Mouse (Mus musculus): ENCODE measurements at regions not wholly inside any gene's neighbourhood (a gene's known extent, or its start where the extent isn't known, plus 50 kb on each side); places are given as distances from the start of the nearest gene placed in this dataset.

DNA sequence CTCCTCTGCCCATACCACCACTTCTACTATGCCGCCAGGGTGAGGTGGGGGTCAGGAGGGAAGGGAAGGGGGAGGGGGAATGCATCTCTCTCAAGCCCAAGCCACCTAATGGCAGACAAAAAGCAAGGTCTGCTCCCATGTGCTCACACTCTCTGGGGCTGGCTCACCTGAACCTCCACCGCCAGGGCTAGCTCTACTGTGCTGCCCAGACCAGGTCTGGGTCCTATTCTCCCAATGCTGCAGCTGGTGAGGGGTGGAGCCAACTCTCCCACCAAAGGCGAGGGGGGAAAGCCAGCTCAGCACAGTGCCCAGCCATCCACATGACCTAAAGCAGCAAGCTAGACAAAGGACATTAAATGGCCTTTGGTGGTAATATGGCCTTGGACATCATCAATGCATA is 158.6 kb downstream of the Chic2 start:
- no peak for DNase-seq (ENCODE audit: low read depth)

DNA sequence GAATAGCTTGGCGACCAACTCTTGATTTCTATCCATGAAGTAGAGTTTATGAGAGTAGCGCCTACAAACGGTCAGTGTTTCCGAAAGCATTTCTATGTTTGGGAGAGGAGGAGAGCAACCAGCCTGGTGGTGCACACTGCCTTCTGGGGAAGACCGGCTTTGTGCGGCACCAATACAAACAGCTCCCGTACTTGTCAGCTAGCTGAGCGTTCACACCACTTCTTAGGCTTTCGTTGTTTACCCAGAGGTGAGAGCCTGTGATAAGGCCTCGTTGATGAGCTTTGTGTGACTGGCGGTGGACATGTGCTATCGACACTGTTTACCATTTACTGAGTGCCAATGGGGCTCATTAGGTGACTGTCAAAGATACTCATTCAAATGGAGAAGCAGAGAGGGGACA is 162.0 kb downstream of the Chic2 start:
- DNase-seq (ENCODE audit: low read depth) = no peak

DNA sequence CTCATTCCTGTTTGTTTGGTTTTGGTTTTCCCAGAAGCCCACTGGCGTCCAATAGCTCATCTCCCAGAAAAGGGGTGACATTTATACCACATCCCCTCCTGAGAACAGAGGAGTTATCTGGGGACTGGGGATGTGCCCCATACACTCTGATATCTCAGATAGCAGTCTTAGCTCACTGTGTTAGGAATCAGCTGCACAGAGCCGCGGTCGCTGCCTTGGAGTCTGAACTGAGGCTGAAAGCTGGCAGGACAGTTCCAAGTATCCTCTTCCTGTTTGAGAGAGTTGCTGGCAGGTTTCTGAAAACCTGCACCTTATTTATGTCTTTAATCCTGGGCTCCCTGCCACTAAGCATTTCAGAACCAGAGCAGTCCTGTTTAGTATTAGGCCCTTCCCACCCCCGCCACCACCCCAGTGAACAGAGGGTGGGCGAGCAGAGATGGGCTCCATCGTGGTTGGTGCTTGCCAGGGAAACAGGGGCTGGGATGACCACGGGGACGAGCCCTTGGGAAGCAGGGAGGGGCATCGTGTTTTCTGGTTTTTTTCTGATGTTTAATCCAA is 163.8 kb downstream of the Chic2 start:
- no peak for DNase-seq (ENCODE audit: low read depth)

DNA sequence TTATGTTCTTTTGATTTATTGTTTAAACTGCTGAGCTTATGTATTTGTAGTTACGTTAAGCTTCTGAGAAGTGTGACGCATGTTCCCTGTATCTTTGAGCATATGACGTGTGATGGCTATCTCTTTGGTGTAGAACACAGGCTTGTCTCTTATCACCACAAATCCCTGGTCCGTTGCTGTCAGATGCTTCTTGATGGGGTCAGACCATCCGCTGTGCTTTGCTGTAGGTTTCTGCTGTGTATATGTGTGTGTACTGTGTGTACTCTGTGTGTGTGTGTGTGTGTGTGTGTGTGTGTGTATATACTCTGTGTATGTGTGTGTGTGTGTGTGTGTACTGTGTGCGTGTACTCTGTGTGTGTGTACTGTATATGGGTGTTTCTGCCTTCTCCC is 164.5 kb downstream of the Chic2 start:
- DNase-seq (ENCODE audit: low read depth) = no peak

DNA sequence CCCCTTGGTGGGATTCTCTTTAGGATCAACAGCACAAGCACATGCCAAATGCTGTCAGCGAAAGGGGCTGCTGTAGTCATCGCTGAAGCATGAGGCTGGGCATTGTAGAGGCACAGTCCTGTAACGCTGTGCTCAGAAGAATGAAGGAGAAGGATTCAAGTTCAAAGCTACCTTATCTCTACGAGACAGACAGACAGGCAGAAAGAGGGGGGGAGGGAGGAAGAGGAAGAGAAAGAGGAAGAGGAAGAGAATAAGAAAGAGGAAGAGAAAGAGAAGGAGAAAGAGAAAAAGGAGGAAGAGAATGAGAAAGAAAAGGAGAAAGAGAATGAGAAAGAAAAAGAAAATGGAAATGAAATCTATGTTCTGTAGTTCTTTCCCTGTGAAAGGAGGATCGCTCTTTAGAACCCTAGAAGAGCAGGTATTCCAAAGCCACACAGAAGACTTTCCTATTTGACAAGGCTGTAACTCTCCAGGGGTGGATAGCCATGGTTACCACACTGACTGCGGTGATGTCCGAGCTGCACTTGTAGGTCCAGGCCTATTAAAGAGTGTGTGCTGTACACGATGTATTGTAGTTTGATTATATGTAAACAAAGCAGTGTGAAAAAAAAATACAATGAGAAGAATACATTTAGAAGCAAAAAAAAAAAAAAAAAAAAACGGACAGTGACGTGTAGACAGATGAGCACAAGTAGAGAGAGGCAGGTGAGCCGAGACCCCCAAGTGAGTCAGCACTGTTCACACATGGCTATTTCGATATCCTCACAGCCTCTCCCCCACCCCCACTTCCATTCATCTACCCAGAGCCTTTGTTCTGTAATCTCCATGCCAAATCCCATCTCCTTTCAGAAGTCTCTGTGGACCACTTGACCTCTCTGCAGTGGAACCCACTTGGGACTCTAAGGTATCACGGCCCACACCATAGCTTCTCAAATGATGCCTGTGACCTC is 165.2 kb downstream of the Chic2 start:
- DNase-seq (ENCODE audit: low read depth) = no peak

DNA sequence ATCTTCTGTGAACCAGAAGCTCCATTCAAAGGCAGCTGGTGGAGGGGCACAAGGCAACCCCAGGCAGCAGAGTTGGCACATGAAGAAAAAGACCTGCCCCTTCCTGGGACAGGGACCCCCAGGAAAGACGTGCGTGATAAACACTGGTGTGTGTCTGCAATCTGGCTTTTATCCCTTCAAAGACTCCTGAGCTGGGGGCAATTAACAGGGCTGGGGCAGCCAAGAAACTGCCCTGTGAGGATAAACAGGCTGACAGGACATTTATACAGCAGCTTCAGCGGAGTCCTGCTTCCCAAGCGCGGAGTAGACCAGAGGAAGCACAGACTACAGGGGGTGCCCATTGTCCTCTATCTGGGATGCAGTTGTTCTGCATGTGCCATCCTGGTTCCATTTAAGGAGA is 167.0 kb downstream of the Chic2 start:
- DNase-seq (ENCODE audit: low read depth) = no peak

DNA sequence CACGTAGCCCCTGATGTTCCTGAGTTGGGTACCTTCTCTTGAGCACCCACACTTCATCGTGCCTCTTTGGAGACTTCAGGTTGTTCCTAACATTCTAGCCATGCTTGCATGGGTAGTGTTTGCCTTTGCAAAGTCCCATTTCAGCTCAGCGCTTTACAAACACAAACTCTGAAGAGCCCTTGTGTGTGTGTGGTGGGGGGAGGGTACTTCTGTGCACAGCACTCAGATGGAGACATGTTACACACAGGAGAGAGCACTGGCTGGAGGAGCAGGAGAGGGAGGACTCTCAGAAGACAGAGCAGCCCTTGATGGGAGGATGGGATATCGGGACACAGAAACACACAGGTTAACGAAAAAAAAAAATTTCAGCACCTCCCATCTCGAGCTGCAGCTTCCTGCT is 167.4 kb downstream of the Chic2 start:
- no peak for DNase-seq (ENCODE audit: low read depth)

DNA sequence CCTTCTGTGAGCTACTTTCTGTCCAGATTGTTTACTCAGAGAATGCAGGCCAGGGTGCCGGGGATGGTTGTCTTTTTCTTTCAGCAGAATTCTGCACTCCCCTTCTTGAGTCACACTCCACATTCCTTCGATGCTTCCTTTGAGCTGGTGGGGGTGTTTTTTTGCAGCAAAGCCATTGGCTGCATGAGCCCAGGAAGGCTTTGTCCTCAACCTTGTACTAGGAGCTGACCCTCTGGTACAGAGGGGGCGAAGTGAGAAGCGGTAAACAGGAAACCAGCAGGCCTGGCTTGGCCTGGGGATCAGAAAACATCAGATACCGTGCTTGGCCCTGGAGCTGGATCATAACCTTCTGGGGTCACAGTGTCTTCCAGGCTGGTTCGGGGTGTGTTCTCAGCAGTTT is 169.9 kb downstream of the Chic2 start:
- DNase-seq (ENCODE audit: low read depth) = no peak

DNA sequence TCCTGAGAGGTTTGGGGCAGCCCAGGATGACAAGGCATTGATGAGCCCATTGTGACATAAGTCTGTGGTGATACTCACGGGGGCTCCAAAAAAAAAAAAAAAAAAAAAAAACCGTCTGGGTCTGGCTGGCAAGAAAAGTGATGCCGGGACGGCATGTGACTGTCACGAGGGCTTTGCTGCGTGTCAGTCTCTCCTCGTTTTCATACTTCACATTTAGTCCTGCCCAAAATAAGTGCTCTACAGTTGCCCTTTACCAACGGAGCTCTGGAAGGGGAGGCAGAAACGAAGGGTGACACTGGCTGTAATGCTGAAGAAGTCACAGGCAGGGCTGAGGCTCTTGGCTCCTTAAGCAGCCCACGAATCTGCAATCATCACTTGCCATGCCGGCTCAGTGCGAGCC is 167.9 kb upstream of the Lnx1 start:
- no peak for DNase-seq (ENCODE audit: low read depth)

DNA sequence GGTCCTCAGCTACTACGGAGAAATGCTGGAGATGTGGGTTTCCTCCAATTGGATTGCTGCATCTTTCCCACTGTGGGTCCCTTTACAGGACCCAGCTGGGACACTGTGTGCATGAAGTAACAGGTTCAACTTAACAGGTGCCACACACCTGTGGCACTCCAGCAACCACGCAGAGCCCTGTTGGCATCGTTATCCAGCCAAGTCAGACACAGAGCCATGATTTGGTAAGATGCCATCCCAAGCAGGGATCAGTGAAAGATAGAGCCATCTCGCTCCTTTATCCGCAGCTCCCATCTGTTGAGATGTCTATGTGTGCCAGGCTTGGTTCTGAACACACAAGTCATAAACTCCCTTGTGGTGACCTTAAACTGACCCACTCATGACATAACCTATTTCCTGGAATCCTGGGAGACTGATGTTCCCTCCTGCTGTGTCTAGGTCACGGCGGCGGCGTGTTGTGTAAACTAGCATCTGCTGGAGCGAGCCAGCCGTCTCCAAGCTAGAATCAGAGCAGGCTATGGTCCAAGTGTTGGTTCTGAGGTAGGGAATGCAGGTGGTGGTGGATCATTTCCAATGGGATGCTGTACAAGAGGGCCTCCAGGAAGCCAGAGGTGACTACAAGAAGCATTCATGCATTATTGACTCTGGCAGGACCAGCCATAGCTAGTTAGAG is 164.5 kb upstream of the Lnx1 start:
- no peak for DNase-seq (ENCODE audit: low read depth)

DNA sequence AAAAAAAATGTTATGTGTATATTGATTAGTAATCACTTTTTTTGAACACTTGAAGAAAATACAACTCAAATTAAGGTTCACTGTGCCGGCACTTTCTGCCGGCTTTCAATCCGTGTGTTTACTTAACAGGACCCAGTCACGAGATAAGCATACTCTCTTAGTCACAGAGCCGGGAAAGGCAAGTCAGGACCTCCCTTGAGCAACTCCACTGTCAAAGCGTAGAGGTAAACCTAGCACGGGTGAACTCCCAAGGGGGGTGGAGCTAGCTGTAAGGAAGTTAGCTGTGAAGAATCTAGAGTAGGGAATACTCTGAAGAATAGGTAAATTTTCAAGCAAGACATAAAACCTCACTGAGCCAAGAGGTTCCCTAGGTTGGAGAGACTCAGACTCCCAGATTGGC is 164.0 kb upstream of the Lnx1 start:
- DNase-seq (ENCODE audit: low read depth) = no peak

DNA sequence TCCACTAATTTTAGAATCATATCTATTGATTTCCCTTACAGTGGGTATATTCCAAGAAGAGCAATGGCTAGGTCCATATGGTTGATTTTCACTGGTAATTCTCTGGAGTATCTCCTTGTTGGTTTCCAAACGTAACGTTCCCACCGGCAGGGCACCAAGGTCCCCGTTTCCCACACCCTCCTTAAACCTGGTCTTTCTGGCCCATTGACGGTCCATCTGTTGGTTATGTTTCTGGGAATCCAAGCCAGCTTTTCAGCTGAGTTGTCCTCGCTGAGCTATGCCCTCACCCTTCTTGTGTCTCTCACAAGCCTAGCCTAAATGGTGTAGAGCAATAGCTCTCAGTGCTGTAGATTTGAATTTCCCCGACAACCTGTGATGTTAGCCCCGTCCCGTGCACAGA is 162.7 kb upstream of the Lnx1 start:
- DNase-seq (ENCODE audit: low read depth) = no peak

DNA sequence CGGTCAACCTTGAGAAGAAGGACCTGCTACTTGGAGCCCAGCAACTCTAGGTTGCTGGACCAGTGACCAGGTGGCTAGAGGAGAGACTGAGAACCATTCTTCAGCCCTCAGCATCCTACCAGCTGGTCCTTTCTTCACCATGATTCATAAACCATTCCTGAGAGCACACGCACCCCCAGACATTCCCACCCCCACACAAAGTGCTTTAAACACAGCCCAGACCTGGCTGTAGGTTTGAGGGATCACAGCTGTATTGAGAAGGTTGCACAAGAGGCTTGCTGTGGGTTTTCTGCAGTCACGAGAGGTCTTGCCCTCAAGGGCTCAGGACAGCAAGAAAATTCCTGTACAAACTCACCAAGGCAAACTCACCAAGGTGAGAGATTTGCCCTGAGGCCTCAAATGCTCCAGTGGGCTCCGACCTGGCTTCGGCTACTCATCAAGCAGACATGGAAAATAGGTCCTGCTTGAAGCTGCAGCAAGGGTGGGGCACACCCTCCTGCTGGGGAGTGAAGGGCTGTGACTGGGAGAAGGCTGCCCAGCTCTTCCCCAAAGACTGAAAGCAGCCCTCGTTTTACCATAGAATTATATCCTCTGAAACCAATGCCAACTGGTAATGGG is 161.9 kb upstream of the Lnx1 start:
- no peak for DNase-seq (ENCODE audit: low read depth)

DNA sequence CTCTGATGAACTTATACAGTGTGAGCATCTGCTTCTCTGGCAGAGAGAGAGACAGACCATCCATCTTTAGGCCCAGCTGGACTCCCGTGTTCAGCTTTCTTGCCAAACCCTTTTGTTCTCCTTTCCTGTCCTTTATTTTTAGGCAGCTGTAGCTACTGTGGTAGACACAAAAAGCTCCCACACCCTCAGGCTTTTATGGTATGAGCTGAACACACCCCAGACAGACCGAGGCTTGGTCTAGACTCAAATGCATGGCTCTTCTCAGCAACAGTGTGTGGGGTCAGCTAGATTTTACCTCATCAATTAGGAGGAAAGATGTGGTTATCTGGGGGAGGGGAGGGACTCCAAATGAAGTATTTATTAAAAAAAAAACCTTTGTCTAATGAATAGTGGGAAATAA is 158.6 kb upstream of the Lnx1 start:
- DNase-seq (ENCODE audit: low read depth) = no peak

DNA sequence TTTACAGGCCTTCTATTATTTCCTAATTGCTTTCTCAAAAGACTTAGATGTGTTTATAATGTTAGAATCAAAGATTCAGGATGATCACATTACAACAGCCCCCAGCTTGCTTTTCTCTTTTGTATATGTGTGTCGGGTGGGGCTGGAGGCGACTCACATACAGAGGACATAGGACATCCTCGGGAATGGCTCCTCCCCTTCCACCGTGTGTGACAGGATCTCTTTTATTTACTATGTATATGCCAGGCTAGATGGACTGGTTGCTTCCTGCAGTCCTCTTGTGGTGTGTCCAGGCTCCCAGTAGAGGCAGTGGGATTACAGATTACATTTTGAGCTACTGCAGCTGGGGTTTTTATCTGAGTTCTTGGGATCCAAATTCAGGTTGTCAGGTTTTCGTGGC is 155.1 kb upstream of the Lnx1 start:
- no peak for DNase-seq (ENCODE audit: low read depth)

DNA sequence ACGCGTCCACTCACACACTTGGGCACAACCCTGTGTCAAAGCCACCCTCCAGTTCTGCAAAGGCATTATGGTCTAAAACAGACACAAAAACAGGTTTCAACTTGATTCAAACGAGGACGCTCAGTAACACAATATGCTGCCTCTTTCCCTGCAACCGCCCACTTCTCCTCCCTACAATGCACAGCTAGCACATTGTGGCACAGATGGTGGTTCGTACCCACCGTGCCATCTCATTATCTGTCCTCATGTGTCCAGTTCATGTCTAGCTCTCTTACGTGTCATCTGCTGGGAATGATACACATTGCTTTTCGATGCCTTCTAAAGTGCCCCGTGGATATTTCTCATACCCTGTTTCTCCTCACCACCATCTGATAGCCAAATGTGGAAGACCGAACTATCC is 154.4 kb upstream of the Lnx1 start:
- DNase-seq (ENCODE audit: low read depth) = no peak

DNA sequence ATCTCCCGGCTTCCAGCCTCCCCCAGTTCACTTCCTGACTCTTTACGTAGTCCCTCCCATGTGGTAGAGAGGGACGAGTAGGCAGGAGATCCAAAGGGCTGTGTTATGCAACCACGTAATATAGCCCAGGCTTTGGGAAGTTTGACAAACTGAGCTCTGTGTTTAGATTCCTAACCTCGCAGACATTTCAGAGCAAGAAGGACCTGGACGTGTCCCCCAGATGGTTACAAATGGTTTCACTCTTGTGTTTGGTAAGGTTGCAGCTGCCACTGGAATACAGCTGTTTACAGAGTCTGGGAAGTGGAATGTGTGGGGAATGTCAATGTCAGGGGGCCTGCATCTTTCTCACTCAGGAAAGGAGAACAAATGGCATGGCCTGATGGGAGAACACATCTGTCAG is 145.1 kb upstream of the Lnx1 start:
- DNase-seq (ENCODE audit: low read depth) = no peak

DNA sequence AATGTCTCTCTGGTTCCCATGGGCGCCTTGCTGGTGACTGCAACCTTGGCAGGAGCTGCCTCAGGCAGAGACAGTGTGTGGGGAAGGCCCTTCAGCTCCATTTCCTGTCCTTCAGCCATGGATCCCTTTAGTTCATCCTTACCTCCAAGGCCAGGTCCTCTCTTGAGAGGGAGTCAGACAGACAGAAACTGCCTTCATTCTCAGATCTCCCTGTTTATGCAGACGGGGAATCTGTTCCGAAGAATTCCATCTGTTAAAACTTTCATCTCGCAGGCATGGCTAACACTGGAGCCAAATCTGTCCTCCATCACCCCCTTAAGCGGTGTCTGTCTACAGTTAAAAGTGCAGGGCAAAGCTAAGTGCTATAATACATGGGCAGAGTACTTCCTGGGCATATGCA is 144.0 kb upstream of the Lnx1 start:
- no peak for DNase-seq (ENCODE audit: low read depth)

DNA sequence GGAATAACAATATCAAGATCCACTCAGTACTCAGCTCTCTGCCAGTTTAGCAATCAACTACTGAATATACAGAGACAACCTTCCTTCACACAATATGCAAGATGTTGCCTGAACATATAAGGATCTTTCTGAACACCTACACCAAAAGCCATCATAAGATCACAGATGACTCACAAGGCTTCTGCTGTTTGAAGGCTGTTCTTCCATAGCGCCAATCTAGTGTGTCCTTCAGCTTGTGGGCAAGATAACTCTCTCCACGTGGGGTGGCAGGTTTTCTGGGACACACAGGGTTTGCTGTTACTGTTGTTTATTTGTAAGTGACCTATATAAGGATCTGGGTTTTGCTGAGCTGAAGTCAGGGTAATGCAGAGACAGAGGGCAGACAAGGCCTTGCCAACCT is 131.7 kb upstream of the Lnx1 start:
- no peak for DNase-seq (ENCODE audit: low read depth)

DNA sequence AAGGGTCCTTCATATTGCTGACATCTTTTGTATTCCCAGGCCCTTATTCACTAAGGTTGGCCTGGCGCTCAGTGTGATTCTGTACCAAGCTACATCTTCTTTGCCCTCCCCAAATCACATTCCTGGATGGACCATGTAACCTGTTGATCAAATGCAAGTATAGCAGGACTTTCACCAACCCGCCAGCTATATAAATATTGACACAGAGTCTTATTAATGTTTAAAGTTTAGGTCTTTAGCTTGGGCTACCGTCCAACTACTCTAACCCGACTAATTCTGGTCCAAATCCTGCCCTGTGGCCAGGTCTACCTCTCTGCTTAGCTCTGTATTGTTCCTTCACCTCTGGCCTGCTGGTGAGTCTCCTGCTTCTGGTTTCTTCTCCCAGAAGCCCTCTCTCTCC is 131.2 kb upstream of the Lnx1 start:
- no peak for DNase-seq (ENCODE audit: low read depth)

DNA sequence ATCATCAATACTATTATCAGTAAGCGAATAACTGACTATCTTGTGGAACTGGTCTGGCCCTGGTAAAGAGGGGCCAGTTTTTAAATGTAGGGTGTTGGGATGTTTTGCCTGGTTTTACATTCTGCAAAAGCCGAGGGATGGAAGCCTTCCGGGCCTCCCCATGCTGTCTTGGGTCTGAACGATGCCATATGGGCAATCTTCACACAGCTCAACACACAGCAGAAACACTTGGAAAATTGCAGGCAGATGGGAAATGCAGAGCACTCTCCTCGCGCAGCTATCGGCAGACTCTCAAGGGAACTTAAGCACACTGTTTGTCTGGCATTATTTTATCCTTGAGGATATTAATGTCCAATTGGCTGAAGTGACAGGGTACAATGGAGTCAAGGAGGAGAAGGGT is 129.3 kb upstream of the Lnx1 start:
- DNase-seq (ENCODE audit: low read depth) = no peak

DNA sequence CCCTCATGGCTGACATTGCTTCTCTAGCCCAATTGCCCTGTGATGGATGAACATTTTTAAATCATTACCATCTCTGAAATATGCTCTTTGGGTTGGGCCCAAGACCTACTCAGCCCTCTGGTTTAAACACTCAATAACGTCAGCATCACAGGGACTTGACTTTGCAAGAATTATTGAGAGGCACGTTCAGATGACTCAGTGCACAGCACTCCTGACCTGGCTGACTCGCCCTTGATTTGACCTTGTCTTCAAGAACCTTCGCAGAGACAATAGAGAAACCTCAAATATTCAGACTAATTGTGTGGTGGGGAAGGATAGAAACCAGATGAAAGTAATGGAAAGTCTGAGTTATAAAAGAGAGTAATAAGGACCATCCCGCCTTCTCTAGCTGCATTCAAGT is 127.9 kb upstream of the Lnx1 start:
- DNase-seq (ENCODE audit: low read depth) = no peak

DNA sequence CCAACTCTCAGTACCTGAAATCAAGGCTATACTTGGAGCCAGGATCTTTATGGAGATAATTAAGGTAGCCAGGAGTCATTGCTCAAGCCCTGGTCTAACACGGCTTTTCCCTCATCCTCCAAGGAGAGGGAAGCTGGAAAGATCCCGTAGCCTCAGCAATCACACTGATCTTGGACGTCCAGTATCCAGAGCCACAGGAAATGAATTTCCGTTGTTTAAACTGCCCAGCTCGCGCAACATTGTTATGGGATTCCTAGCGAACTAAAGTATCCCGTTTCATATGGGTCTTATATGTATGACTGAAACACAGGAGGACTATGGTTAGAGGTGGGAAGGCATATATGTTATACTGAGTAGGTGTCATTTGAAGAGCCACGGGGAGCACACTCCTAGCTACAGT is 126.3 kb upstream of the Lnx1 start:
- DNase-seq (ENCODE audit: low read depth) = no peak

Data from 416B (cell line).